Mouse (Mus musculus) adrenal gland, adult 2 months (tissue): ENCODE measurements around the gene Tnpo3. TPM values are rescaled to one million over a fixed set of nuclear protein-coding genes. Genes with fewer than 3 reads are reported as not detected.
A peak's percentile ranks its signal among the peaks of the same experiment; 100 is the strongest.

ENCODE experiments used
- DNase-seq: peaks from one replicate; pipeline ENCODE4 v3.0.0; 2021
- long read RNA-seq: library from polyadenylated mRNA; stranded (forward); transcript quantifications from one replicate; pipeline ENCODE4 v2.0.0, GENCODE M21; 2021
- polyA plus RNA-seq: library from polyadenylated mRNA; depleted of rRNA; stranded (reverse); fragments of >200 nt; gene quantifications from 2 replicates; pipeline ENCODE4 v1.2.3, GENCODE M21; 2012; rRNA removed
- total RNA-seq, 2 experiments: library from RNA; stranded (reverse); gene quantifications; 2 replicates each; pipeline ENCODE4 v1.2.3; 2021

Gene Tnpo3
- total RNA-seq (10 to 100 TPM; 46.3 to 62.8 TPM), polyA plus RNA-seq (58.6 and 66.8 TPM in 2 replicates)
- long read RNA-seq, full-length matches to known transcripts = 42 of 54 reads
- long read RNA-seq, partial matches to known transcripts = 1 of 54 reads
- long read RNA-seq, other reads (novel, unspliced or antisense) = 11 of 54 reads

DNA sequence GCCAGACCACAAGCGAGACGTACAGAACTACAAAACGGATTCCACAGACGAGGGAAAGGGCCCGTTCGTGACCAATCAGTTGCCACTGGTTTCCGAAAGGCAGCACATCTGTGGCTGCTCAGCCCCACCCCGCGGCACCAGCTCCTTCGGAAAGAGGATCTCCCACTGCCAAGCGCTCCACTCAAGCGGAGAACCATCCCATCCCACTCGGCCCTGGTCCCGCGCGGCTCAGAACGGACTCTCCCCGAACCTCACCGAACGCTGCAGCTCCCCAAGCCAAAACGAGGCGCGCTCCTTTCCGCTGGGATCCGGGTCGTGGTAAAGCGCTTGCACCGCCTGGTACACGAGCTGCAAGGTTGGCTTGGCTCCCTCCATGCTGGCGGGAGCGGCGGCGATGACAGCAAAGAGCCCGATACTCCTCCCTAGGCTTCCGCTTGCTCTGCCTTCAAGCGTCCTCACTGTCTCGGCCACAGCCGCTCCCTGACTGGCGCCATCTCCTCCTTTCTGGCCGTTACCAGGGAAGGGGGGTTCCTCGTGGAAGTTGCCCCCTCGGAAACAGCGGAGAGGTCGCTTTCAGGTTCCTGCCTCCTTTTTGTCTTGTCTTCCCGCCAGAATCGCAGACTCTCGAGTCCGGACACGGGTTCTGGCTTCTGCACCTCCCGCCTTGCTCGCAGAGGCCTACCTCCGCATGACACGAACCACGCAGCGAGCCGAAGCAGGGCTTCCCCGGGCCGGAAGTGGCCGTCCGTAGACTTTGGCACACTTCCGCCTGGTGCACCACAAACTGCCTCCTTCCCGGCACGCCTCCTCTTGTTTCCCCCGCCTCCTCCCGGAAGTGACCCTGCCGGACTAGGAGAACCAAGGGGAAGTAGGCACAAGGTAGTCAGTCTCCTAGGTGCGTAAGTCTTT, at the start of gene Tnpo3:
Gene Tnpo3 (minus strand): TSS at position 777 of the 909 bp plus-strand sequence.
- DNase-seq = peak; percentile 95

DNA sequence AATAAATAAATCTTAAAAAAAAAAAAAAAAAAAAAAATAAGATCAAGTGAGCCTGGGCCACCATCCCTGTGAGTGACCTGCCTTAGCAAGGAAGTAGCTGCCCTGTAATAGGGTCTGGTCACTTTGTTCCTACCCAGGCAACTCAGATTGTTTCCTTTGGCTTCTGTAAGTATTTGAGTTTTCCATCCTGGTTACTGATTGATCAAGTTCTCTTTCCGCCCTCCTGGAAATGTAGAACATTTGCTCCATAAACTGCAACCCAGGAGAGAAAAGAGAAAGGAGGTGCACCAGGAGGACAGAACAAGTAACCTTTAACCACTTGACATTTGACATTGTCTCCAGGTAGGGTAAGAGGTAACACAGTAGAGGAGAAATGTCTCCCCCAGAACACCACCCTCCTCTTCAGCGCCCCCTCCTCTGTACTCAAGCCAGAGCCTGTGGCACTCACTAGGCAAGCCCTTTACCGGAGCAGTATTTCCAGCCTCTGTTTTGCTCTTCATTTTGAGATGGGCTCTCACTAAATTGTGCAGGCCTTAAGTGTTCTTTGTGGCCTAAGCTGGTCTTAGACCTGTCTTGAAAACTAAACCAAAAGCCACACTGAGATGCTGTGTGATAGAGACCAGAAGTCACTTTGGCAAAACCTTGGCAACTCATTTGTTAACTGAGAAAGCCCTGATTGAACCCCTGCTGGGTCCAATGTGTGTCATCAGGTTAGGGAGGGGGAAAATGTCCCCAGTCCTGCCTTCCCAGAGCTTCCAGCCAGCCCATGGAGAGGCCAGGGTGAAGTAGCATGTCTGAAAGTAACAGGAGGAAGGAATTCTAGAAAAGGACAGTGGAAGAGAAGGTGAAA, 49.2 kb upstream of the Tnpo3 start:
- no peak for DNase-seq

DNA sequence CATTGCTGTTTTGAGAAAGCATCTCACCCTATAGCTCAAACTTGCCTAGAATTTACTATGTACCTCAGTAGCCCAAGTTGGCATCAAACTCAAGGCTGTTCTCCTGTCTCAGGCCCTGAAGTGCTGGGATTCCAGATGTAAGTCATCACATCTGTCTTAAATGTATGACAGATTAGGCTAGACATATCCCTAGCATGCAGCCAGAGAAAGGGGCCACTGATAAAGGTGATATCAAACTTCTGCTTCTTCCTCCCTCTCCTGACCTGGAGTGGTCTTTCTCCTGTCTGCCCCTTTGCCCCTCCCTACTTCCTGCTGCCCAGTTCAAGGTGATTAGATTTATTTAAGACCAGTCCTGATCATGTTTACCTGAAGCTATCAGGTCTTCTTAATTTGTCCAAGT, 43.6 kb upstream of the Tnpo3 start:
- no peak for DNase-seq

DNA sequence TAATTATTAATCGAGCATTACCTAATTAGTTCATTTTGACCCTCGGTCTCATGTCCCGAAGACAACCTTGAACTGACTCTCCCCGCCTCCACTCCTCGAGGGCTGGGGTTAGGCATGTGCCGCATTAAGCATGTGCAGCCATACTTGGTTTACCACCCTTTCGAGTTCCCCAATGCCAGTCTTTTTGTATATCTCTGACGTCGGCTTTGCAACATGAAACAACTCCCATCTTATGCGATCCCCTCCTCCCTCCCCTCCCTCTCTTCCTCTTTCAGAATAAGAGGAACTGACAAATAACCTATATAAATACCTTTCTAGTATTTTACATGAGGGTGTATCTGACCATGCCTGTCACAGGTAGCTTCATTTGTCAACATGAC, 40.5 kb upstream of the Tnpo3 start:
- no peak for DNase-seq

DNA sequence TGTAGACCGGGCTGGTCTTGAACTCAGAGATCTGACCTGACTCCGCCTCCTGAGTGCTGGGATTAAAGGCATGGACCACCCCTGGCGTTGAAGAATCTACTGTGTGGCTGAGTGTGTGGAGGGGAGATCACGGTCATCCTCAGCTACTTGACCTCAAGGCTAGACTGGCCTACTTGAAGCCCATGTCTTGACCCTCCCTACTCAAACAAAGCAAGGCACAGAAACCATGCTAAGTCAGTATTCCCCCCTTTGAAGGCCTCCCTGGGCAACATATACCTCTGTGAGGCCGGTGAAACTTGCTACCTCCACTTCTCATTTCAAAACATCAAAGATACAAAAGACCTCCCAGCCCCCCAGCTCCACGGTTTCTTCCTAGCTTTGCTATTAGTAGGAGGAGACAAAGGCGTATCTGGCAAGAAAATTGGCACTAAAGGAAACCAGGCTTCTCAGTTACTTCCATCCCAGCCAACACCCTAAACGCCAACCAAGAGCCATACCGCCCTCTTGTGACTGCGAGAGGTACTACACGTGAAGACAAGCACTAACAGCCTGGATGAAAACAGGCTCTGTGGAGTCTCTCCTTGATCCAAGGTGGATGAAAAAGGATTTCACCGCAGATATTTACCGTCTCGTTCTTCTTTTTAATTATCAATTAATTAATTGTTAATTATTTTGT, 39.9 kb upstream of the Tnpo3 start:
- peak; percentile 83 for DNase-seq

DNA sequence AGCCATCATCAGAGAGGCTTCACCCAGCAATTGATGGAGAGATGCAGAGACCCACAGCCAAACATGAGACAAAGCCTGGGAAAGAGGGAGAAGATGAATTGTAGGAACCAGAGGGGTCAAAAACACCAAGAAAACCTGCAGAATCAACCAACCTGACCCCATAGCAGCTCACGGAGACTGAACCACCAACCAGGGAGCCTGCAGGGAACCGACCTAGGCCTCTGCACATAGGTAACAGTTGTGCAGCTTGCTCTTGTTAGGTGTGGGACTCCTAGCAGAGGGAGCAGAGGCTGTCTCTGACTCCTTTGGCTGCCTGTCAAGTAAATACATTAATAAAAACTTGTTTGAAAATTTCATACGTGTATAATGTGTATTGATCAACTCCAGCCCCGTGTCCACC, 32.1 kb upstream of the Tnpo3 start:
- DNase-seq = no peak

DNA sequence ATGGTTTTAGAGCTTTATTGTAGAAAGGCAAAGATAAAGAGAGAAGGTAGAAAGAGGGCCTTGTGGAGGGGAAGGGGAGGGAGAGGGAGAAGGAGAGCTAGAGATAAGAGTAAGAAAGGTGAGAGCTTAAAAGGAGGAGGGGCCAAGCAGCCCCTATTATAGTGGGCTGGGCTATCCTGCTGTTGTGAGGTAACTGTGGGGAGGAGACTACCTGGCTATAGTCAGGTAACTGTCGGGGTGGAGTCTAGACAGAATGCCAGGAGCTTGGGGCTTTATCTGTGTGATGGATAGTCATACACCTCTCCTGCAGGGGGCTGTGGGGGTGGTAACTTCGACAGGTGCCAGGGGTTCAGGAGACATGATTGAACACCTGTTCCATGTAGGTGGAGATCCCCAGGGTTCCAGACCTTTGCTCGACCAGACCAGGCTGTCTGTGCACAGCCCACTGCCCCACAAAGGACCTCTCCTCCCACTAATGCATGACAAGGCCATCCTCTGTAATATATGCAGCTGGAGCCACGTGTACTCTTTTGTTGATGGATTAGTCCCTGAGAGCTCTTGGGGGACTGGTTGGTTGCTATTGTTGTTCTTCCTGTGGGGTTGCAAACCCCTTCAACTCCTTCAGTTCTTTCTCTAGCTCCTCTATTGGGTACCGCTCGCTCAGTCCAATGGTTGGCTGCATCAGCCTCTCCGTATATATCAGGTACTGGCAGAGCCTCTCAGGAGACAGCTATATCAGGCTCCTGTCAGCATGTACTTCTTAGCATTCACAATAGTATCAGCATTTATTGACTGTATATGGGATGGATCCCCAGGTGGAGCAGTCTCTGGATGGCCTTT, 30.1 kb upstream of the Tnpo3 start:
- DNase-seq = no peak

DNA sequence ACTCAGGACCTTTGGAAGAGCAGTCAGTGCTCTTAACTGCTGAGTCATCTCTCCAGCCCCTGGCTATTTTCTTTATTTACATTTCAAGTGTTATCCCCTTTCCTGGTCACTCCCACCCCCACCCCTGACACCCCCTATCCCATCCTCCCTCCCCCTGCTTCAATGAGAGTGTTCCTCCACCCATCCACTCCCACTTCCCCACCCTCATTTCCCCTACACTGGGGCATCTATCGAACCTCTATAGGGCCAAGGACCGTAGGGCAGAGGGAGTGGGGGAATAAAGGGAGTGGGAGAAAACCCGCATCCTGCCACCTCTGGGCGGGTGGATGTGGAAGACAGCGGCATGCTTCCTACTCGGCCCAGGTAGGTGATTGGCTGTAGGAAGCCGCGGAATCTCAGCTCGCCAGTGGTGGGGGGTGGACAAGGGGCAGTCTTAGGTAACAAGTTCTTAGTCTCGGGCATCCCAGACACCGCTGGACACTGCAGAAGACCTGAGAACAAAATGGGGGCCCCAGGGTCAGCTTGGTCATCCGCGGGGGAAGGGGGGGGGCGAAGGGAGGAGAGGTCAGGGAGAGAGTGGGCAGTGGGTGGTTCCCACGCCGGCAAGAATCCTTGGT, 29.3 kb upstream of the Tnpo3 start:
- DNase-seq = no peak

DNA sequence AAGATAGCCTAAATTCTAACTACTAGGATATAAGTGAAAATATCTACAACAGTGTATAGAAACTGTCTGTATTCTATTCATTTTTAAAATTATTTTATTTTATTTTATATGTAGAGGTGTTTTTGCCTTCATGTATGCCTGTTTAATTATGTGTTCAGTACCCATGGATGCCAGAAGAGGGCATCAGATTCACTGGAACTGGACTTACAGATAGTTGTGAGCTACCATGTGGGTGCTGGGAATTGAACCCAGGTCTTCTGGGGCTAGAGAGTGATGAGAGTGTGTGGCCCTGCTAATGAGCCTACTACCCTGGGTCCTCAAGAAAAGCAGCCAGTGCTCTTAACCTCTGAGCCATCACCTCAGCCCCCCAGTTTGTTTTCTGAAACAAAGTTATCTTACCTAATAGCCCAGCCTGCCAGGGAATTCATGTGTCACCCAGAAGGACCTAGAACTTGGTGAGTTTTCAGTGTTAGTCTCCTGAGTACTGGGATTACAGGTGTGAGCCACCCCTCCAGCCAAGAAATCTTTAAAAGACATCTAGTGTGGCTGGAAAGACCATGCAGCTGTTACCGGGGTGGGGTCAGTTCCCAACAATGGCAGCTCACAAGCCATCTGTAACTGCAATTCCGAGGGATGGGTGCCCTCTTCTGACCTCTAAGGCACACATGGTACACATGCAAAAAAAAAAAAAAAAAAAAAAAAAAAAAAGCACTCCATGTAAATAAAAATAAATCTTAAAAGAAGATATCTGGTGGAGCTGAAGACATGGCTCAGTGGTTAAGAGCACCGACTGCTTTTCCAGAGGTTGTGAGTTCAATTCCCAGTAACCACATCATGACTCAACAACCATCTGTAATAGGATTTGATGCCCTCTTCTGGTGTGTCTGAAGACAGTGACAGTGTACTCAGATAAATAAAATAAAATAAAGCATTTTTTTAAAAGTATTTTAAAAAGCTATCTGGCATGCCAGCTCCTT, 28.0 kb upstream of the Tnpo3 start:
- DNase-seq = no peak

DNA sequence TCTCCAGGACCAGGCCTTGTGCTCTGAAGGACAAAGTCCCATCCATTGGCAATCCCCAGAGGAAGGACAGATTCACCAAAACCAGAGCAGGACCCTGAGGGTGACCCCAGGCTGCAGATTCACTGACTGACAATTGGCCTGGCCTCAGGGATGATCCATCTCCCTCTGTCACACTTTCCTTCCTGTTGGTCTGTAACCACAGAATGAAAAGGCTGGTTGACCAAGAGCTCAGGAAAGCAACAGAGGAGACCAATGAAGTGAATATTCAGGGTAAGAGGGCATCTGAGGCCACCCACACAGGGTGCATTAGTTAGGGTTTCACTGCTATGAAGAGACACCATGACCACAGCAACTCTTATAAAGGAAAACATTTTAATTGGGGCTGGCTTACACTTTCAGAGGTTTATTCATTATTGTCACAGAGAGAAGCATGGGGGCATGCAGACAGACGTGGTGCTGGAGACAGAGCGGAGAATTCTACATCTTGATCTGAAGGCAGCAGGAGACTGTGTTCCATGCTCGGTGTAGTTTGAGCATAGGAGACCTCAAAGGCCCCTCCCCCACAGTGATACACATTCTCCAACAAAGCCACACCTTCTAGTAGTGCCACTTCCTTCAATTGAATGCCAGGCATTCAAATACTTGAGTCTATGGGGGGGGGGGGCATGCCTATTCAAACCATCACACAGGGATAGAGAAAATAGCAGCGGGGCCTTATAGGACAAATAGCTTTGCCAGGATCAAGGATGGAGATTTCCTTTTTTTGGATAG, 26.8 kb upstream of the Tnpo3 start:
- no peak for DNase-seq

DNA sequence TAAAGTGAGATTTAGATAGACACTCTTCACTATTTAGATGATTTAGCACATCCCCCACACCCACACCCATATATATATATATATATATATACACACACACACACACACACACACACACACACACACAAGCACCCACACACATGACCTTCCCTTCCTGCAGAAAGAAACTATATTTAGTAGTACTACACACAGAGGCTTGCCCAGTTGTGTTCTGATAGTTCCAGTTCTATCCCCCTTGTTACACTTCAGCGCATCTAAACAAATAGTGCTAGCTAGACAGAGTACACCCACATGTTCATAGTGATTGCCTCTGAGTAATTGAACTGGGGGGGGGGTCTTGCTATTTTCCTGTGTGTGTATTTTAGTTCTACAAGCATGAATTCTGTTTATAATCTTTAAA, 24.9 kb upstream of the Tnpo3 start:
- DNase-seq = no peak

DNA sequence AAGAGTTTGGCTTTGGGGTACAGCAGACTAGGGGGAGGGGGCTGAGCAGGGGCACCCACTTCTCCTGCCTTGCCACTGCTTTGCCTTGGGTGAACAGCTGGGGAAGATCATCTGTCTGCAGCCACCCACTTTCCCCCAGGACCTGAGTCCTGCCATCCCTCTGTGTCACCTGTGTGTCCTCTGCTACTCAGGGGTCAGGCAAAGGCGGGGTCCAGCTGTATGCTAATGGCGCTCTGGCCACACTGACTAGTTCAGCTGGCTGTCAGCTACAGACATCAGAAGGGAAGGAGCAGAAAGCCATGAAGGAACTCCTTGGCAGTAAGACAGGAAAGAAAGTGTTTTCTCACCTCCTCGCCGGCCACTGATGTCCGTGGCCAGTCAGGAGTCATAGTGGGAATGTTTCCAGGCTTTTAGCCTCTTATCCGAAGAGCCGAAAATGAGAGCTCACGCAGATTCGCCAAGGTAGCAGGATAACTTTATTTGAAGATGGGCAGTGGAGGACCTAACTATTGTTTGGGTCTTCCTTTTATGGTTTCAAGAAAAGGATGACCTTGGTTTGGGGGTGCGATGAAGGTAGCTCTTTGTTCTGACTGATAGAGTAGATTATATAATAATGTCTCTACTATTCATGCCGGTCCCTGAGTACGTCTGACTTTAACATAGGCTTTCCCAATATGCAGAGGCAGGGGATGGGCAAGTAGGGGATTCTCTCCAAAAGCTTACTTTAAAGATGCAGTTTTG, 23.0 kb upstream of the Tnpo3 start:
- no peak for DNase-seq

DNA sequence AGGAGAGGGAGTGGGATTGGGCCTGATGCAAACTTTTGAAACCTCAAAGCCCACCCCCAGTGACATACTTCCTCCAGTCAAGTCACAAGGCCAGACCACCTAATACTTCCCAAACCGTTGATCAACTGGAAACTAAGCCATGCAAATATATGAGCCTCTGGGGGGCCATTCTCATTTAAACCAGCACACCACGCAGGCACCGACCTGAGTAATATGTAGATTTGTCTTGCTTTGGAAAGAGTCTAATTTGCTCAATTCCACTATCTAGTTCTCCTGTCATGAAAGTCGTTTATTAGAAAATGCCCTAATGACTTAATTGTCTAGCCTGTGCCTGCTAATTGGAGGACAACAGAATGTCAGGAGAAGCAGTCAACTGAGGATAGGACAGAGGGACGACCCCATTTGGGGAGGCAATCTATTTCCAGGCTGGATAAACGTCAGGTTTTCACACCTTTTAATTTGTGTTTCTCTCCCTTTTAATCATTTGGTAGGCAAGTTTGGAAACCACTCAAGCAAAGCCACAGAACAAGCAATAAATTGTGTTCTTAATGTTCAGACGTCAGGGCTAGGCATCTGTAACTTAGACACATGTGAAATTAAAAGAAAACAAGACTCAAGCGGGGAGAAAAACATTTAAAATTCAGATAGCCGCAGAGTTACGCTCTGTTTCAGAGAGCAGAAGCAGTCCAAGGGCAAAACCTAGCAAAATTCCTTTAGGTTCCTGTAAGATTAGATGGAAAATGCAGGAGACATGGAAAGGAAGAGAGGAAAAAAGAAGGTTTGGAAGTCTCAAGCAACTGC, 22.3 kb upstream of the Tnpo3 start:
- DNase-seq = no peak

DNA sequence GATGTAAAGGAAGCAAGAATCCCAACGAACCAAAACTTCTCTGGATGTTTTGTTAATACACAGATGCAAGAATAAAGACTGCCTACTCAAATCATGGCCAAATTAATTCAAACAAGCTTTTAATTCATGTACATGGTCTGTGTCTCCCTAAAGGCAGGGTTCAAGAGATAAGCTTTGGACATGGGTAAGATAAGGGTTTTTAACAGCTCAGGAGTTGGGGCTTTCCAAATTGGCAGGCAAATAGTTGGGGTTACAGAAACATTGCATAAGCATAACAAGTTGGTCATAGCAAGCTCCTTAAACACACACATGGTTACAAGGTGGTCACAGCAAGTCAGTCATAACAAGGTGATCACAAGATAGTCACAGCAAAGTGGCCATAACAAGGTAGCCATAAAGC, 20.5 kb upstream of the Tnpo3 start:
- DNase-seq = no peak

DNA sequence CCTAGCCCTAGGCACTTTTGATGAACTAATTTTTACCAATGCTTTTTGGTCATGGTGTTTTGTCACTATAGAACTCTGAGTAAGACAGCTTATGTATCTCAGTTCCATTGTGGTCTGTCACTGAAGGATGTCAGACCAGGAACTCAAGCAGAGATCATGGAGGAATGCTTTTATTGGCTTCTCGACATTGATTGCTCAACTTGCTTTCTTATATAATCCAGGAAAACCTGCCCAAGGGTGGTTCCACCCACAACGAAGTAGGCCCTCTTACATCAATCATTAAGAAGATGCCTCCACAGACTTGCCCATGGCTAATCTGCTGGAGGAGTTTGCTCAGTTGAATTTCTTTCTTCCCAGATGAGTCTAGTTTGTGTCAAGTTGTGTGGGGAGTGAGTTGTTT, 18.1 kb upstream of the Tnpo3 start:
- DNase-seq = no peak

DNA sequence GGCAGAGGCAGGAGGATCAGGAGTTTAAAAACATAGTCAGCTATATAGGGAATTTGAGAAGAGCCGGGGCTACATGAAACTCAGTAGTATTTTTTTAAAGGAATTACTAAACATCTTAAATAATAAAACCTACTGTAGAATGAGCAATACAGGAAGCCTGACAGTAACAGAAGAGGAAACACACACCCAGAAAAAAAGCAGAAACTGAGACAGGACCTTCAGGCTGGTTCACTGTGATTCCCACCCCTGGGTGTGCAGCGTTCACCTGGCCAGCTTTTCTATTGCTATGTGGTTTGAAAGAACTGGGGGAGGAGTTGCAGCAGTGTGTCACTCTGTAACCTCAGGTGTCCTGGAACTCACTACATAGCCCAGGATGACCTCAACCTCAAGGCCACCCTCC, 14.2 kb upstream of the Tnpo3 start:
- no peak for DNase-seq

DNA sequence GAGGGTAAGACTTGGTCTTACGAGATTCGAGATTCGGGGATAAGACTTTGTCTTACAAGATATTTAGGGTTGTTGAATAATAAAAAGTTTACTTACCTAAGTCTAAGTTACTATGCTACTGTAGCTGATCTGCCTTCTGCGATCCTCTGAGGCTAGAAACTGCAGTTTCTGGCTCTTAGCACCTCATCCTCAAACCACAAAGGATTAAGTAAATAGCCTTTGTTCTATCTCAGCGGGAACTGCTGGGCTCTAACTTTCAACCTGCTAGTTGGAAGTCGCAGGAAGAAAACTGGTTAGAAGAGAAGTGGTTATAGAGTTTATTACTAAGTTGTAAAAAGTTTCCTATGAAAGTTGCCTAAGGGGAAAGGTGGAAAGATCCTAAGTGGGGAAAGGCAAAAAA, 12.6 kb upstream of the Tnpo3 start:
- no peak for DNase-seq
